Mouse (Mus musculus): ENCODE data around the gene Taf5l.

- TF ChIP-seq CTCF (IDR thresholded peaks at IDR 0.05; ENCODE audit: borderline replicate concordance, insufficient read depth, low read length) (no peak), POLR2A (IDR thresholded peaks at IDR 0.05; ENCODE audit: low read depth, low read length) (no peak)
Measured at GRCm38 (mm10) chr8:123960056-123960455, 61.1 kb downstream of the Taf5l start.
